Mouse (Mus musculus): ENCODE results near the gene Kcnq2. TPM values are rescaled to one million over a fixed set of nuclear protein-coding genes. Genes with fewer than 3 reads are reported as not detected.

Kcnq2 gene
- polyA plus RNA-seq (2015; fragmentation: Illumina TruSeq; extraction: RNeasy Lipid Tissue Mini Kit (QIAGEN cat#74804); ENCODE audit: insufficient read depth, low read depth, low replicate concordance) = 0.20 TPM

GRCm38 (mm10) chr2:181134591-181135445, at the start of gene Kcnq2:
Kcnq2 (minus strand) TSS chr2:181135300.

GRCm38 (mm10) chr2:181156248-181157121, 21.4 kb upstream of the Kcnq2 start, which contains the start of gene Eef1a2:
Eef1a2 (minus strand) TSS chr2:181157014.

GRCm38 (mm10) chr2:181043437-181043836, 91.7 kb downstream of the Kcnq2 start, which contains the start of gene Chrna4:
Chrna4 (minus strand) TSS chr2:181043546.

Other genes with a start within 250 kb of the Kcnq2 start
- gene Ythdf1, start 214.4 kb downstream of the Kcnq2 start, polyA plus RNA-seq (2015; fragmentation: Illumina TruSeq; extraction: RNeasy Lipid Tissue Mini Kit (QIAGEN cat#74804); ENCODE audit: insufficient read depth, low read depth, low replicate concordance) = 12.4 TPM
- not detected for gene Birc7, start 206.3 kb downstream of the Kcnq2 start, polyA plus RNA-seq (2015; fragmentation: Illumina TruSeq; extraction: RNeasy Lipid Tissue Mini Kit (QIAGEN cat#74804); ENCODE audit: insufficient read depth, low read depth, low replicate concordance)
- gene Nkain4, start 180.6 kb downstream of the Kcnq2 start, polyA plus RNA-seq (2015; fragmentation: Illumina TruSeq; extraction: RNeasy Lipid Tissue Mini Kit (QIAGEN cat#74804); ENCODE audit: insufficient read depth, low read depth, low replicate concordance) = 15.9 TPM
- gene Arfgap1, start 168.1 kb downstream of the Kcnq2 start, polyA plus RNA-seq (2015; fragmentation: Illumina TruSeq; extraction: RNeasy Lipid Tissue Mini Kit (QIAGEN cat#74804); ENCODE audit: insufficient read depth, low read depth, low replicate concordance) = 28.2 TPM
- 3.2 TPM for gene Col20a1, start 148.8 kb downstream of the Kcnq2 start, polyA plus RNA-seq (2015; fragmentation: Illumina TruSeq; extraction: RNeasy Lipid Tissue Mini Kit (QIAGEN cat#74804); ENCODE audit: insufficient read depth, low read depth, low replicate concordance)
- not detected for gene Chrna4, start 91.8 kb downstream of the Kcnq2 start, polyA plus RNA-seq (2015; fragmentation: Illumina TruSeq; extraction: RNeasy Lipid Tissue Mini Kit (QIAGEN cat#74804); ENCODE audit: insufficient read depth, low read depth, low replicate concordance)
- gene Eef1a2, start 21.7 kb upstream of the Kcnq2 start, polyA plus RNA-seq (2015; fragmentation: Illumina TruSeq; extraction: RNeasy Lipid Tissue Mini Kit (QIAGEN cat#74804); ENCODE audit: insufficient read depth, low read depth, low replicate concordance) = 1.8 TPM
- 43.4 TPM for gene Ppdpf, start 51.9 kb upstream of the Kcnq2 start, polyA plus RNA-seq (2015; fragmentation: Illumina TruSeq; extraction: RNeasy Lipid Tissue Mini Kit (QIAGEN cat#74804); ENCODE audit: insufficient read depth, low read depth, low replicate concordance)
- gene Ptk6, start 67.5 kb upstream of the Kcnq2 start, polyA plus RNA-seq (2015; fragmentation: Illumina TruSeq; extraction: RNeasy Lipid Tissue Mini Kit (QIAGEN cat#74804); ENCODE audit: insufficient read depth, low read depth, low replicate concordance) = 0.22 TPM
- gene Srms, start 77.9 kb upstream of the Kcnq2 start, polyA plus RNA-seq (2015; fragmentation: Illumina TruSeq; extraction: RNeasy Lipid Tissue Mini Kit (QIAGEN cat#74804); ENCODE audit: insufficient read depth, low read depth, low replicate concordance) = not detected
- not detected for gene Fndc11, start 84.7 kb upstream of the Kcnq2 start, polyA plus RNA-seq (2015; fragmentation: Illumina TruSeq; extraction: RNeasy Lipid Tissue Mini Kit (QIAGEN cat#74804); ENCODE audit: insufficient read depth, low read depth, low replicate concordance)
- 6.5 TPM for gene Helz2, start 106.7 kb upstream of the Kcnq2 start, polyA plus RNA-seq (2015; fragmentation: Illumina TruSeq; extraction: RNeasy Lipid Tissue Mini Kit (QIAGEN cat#74804); ENCODE audit: insufficient read depth, low read depth, low replicate concordance)
- gene Gmeb2, start 152.7 kb upstream of the Kcnq2 start, polyA plus RNA-seq (2015; fragmentation: Illumina TruSeq; extraction: RNeasy Lipid Tissue Mini Kit (QIAGEN cat#74804); ENCODE audit: insufficient read depth, low read depth, low replicate concordance) = 11.1 TPM
- 2.3 TPM for gene Stmn3, start 179.2 kb upstream of the Kcnq2 start, polyA plus RNA-seq (2015; fragmentation: Illumina TruSeq; extraction: RNeasy Lipid Tissue Mini Kit (QIAGEN cat#74804); ENCODE audit: insufficient read depth, low read depth, low replicate concordance)
- 12.2 TPM for gene Rtel1, start 184.4 kb upstream of the Kcnq2 start, polyA plus RNA-seq (2015; fragmentation: Illumina TruSeq; extraction: RNeasy Lipid Tissue Mini Kit (QIAGEN cat#74804); ENCODE audit: insufficient read depth, low read depth, low replicate concordance)
- 10.8 TPM for gene Zgpat, start 229.6 kb upstream of the Kcnq2 start, polyA plus RNA-seq (2015; fragmentation: Illumina TruSeq; extraction: RNeasy Lipid Tissue Mini Kit (QIAGEN cat#74804); ENCODE audit: insufficient read depth, low read depth, low replicate concordance)
- 23.0 TPM for gene Arfrp1, start 230.1 kb upstream of the Kcnq2 start, polyA plus RNA-seq (2015; fragmentation: Illumina TruSeq; extraction: RNeasy Lipid Tissue Mini Kit (QIAGEN cat#74804); ENCODE audit: insufficient read depth, low read depth, low replicate concordance)
- 31.4 TPM for gene Lime1, start 244.8 kb upstream of the Kcnq2 start, polyA plus RNA-seq (2015; fragmentation: Illumina TruSeq; extraction: RNeasy Lipid Tissue Mini Kit (QIAGEN cat#74804); ENCODE audit: insufficient read depth, low read depth, low replicate concordance)

Data from pancreas, adult 10 weeks (tissue).